Mouse (Mus musculus) liver, postnatal 0 days (tissue): Measurements from ENCODE around the gene Gabrb3. TPM values are rescaled to one million over a fixed set of nuclear protein-coding genes. Genes with fewer than 3 reads are reported as not detected.
"Not testable (repeated sequence)": the region's sequence is repeated elsewhere in the genome, so short reads cannot be mapped to it uniquely, and the experiment has no call there.

Source experiments
- ATAC-seq: fragments of 200-750 bp; cut with Nextera tagmentation; 2 replicates; pipeline ENCODE4 v1.8.0; 2017; ENCODE audit warnings: mild to moderate bottlenecking, moderate library complexity
- DNase-seq: peaks from one replicate; pipeline ENCODE4 v3.0.0-alpha.2; 2016
- H3K27ac ChIP-seq: fragments of 300-500 bp; sonication (generic); 2 replicates; pipeline ENCODE4 v1.5.1; 2014; ENCODE audit warnings: antibody characterized with exemption, moderate library complexity, mild to moderate bottlenecking, low read depth
- H3K27me3 ChIP-seq: fragments of 300-500 bp; sonication (generic); 2 replicates; pipeline ENCODE4 v1.6.1; 2014; ENCODE audit warnings: low read length, control low read depth, mixed read lengths; ENCODE audit not compliant: insufficient read depth
- H3K36me3 ChIP-seq: fragments of 300-500 bp; sonication (generic); replicated peaks from 2 replicates; pipeline ENCODE4 v1.6.1; 2014; ENCODE audit warnings: mild to moderate bottlenecking, control low read depth, low read length, moderate library complexity, mixed read lengths; ENCODE audit not compliant: insufficient read depth
- H3K4me1 ChIP-seq: fragments of 300-500 bp; sonication (generic); 2 replicates; pipeline ENCODE4 v1.6.1; 2014; ENCODE audit warnings: antibody characterized with exemption, mild to moderate bottlenecking, control low read depth; ENCODE audit not compliant: insufficient read depth
- H3K4me2 ChIP-seq: fragments of 300-500 bp; sonication (generic); 2 replicates; pipeline ENCODE4 v1.6.1; 2014; ENCODE audit warnings: low read depth, mild to moderate bottlenecking, low read length, moderate library complexity, mixed read lengths
- H3K4me3 ChIP-seq: fragments of 300-500 bp; sonication (generic); 2 replicates; pipeline ENCODE4 v1.5.1; 2014; ENCODE audit warnings: low read depth, low read length
- H3K9ac ChIP-seq: fragments of 300-500 bp; sonication (generic); replicated peaks from 2 replicates; pipeline ENCODE4 v1.6.1; 2014; ENCODE audit warnings: mild to moderate bottlenecking, moderate library complexity
- H3K9me3 ChIP-seq: fragments of 300-500 bp; sonication (generic); 2 replicates; pipeline ENCODE4 v1.6.1; 2016; ENCODE audit warnings: mild to moderate bottlenecking, control low read depth, low read length, mixed read lengths
- CTCF ChIP-seq: sonication (generic); IDR thresholded peaks from 2 replicates; pipeline ENCODE4 v1.5.1; 2016; ENCODE audit warnings: antibody characterized with exemption, low read depth
- EP300 ChIP-seq: IDR thresholded peaks from 2 replicates; pipeline ENCODE4 v1.6.1; 2016; ENCODE audit warnings: antibody characterized with exemption, low read depth, mild to moderate bottlenecking
- WGBS: fragments of 180-500 bp; shearing (Covaris S2); extraction: QIAGEN DNeasy Blood & Tissue Kit; methylation state at CpG from one replicate; pipeline ENCODE4 v1.1.7; 2014; ENCODE audit not compliant: insufficient replicate concordance; 5-methylcytosine and 5-hydroxymethylcytosine counted together
- polyA plus RNA-seq: library from polyadenylated mRNA; unstranded; fragments of >200 nt; fragmentation: Nextera tagmentation; extraction: Ambion mirVana; gene quantifications from 2 replicates; pipeline ENCODE4 v1.2.1, GENCODE M21; 2015

The Gabrb3 gene
- polyA plus RNA-seq, 1 experiment from 2014 or later = not detected

DNA sequence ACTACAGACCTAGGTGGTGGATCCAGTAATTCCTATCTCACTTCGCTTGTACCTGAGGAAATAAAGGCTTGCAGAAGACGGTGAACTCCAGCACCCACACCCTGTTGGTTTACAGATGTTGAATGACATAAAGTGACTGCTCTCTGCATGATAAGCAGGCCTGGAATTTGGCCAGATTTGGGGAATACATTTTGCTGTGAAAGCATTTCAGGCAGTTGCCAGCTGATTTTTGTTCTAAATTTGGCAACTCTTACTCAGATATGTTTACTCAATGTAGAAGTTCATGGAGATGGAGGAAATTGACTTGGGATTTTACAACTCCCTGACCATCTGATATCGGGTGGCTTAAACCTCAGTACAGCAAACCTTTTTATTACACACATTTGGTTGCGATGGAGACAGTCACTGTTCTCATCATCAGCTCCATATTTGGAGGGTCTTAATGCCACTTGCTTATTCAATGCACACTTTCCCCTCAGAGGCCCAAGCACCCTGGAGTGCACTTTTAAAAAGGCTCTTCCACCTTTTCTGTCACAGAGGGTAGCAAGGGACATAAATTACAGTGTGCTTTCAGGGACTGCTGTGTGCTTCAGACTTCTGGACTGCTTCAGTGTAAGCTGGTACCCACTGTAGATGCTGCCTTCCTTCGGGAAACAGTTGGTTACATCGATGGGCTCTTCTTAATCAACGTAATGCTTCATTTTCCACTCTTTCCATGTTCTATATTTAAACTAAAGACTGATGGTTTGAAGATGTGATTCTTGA lies 287.7 kb downstream of the Gabrb3 start:
- H3K4me3 ChIP-seq = no peak overlapping the region
- DNase-seq (no peak), ATAC-seq (no peak)
- no peaks in the 10 kb centered on the region for H3K36me3 ChIP-seq
- no peaks in the 10 kb centered on the region for H3K27me3 ChIP-seq
- no peaks in the 10 kb centered on the region for H3K4me1 ChIP-seq
- no peak overlapping the region for H3K9ac ChIP-seq
- H3K27ac ChIP-seq = no peak overlapping the region
- no peak overlapping the region for H3K4me2 ChIP-seq
- H3K9me3 ChIP-seq = no peaks in the 10 kb centered on the region
- TF ChIP-seq CTCF (no peak), EP300 (no peak)
- 73% methylated on average over 7 of the region's 7 CpGs for WGBS

GRCm38 (mm10) chr7:57711709-57712108 lies 292.2 kb downstream of the Gabrb3 start:
- H3K27me3 ChIP-seq = no peaks in the 10 kb centered on the region
- H3K4me1 ChIP-seq = no peaks in the 10 kb centered on the region
- H3K4me3 ChIP-seq = no peak overlapping the region
- ATAC-seq (no peak), DNase-seq (no peak)
- no peaks in the 10 kb centered on the region for H3K36me3 ChIP-seq
- H3K9ac ChIP-seq = no peak overlapping the region
- no peak for TF ChIP-seq EP300
- no peak for TF ChIP-seq CTCF
- H3K27ac ChIP-seq = no peak overlapping the region
- no peak overlapping the region for H3K4me2 ChIP-seq
- no peaks in the 10 kb centered on the region for H3K9me3 ChIP-seq

DNA sequence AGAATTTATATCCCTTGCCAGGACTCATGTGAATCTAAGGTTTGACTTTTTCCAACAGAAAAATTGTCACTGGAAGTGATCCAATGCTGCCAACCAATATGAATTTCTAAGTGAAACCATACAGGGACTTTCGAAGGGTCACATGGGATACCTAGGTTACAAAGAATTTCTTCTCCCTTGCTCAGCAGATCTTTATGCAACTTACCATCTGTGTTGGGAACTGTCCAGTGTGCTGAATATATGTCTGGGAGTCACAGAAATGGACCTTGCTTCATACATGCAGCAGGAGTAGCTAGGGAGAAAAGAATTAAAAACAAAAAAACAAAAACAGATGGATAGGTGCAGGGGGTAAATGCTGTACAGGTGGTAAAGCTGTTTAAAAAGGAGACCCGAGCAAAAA lies 327.3 kb downstream of the Gabrb3 start:
- no peak for TF ChIP-seq CTCF
- TF ChIP-seq EP300 = no peak
- H3K4me3 ChIP-seq = no peak overlapping the region
- no peaks in the 10 kb centered on the region for H3K36me3 ChIP-seq
- no peaks in the 10 kb centered on the region for H3K4me1 ChIP-seq
- H3K4me2 ChIP-seq = no peak overlapping the region
- H3K27ac ChIP-seq = no peak overlapping the region
- no peaks in the 10 kb centered on the region for H3K27me3 ChIP-seq
- 61% methylated on average over 2 of the region's 2 CpGs for WGBS
- no peaks in the 10 kb centered on the region for H3K9me3 ChIP-seq
- no peak for DNase-seq
- H3K9ac ChIP-seq = no peak overlapping the region
- no peak for ATAC-seq

- WGBS = 82% methylated on average over 5 of the region's 5 CpGs
- ATAC-seq (no peak), DNase-seq (no peak)
- Histone ChIP-seq H3K4me2 (no peak overlapping the region), H3K27me3 (no peaks in the 10 kb centered on the region), H3K4me1 (no peaks in the 10 kb centered on the region), H3K36me3 (no peaks in the 10 kb centered on the region), H3K27ac (no peak overlapping the region), H3K9ac (no peak overlapping the region), H3K4me3 (no peak overlapping the region), H3K9me3 (no peaks in the 10 kb centered on the region)
- TF ChIP-seq EP300 (no peak), CTCF (no peak)
These were observed 341.0 kb downstream of the Gabrb3 start for GRCm38 (mm10) chr7:57760466-57760865.

DNA sequence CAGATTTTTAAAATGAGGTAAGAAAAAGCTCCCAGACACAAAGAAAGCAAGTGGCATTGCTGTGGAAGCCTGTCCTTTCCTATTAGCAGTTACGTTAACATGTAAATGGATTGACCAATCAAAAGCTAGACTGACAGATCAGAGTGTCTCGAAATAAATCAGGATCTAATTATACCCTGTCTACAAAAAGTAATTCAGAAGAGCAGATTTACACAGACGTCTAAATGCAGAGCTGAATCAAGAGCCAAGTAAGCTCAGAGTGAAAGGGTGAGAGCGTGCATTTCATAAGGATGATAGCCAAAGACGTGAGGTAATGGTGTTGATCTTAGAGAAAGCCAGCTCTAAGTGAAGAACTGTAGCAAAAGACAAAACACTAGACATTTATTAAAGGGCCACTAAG lies 359.3 kb downstream of the Gabrb3 start:
- Histone ChIP-seq H3K4me2 (no peak overlapping the region), H3K4me3 (no peak overlapping the region), H3K27me3 (no peaks in the 10 kb centered on the region), H3K9ac (no peak overlapping the region), H3K27ac (no peak overlapping the region), H3K9me3 (no peaks in the 10 kb centered on the region), H3K4me1 (no peaks in the 10 kb centered on the region), H3K36me3 (no peaks in the 10 kb centered on the region)
- TF ChIP-seq CTCF (no peak), EP300 (no peak)
- 70% methylated on average over 5 of the region's 5 CpGs for WGBS
- no peak for ATAC-seq
- no peak for DNase-seq

DNA sequence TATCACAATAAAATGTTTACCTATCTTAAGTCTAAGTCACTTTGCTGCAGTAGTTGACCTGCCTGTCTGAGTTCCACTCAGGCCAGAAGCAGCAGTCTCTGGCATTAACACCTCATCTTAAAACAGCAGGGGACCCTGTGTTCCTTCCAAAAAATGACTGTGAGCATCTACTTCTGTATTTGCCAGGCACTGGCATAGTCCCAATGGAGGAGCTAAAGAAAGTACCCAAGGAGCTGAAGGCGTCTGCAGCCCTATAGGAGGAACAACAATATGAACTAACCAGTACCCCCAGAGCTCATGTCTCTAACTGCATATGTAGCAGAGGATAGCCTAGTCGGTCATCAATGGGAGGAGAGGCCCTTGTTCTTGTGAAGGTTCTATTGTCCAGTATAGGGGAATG lies 366.6 kb downstream of the Gabrb3 start:
- not testable (repeated sequence) for H3K9me3 ChIP-seq, ATAC-seq, H3K27ac ChIP-seq, H3K36me3 ChIP-seq, H3K9ac ChIP-seq, H3K4me3 ChIP-seq, H3K4me2 ChIP-seq, H3K27me3 ChIP-seq, DNase-seq, H3K4me1 ChIP-seq
- 47% methylated on average over 2 of the region's 2 CpGs for WGBS

DNA sequence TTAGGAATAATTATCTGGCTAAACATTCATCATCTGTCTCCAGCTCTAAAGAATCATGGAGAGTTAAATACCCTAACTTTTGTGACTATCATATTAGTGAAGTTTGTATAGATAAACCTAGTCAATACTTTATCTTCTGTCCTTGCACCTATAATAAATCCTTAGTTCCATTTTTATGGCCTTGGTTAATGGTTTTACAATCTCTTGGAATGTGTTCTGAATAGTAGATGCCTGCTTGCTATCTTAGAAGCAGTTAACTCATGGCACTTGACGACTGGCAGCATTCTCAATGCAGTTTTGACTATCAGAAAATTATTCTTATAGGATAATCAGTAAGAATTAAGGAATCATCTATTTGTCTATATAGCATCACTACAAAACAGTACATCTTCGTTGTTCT lies 368.0 kb downstream of the Gabrb3 start:
- H3K36me3 ChIP-seq = no peaks in the 10 kb centered on the region
- H3K4me2 ChIP-seq = no peak overlapping the region
- no peaks in the 10 kb centered on the region for H3K27me3 ChIP-seq
- H3K27ac ChIP-seq = no peak overlapping the region
- H3K4me1 ChIP-seq = no peaks in the 10 kb centered on the region
- TF ChIP-seq CTCF = no peak
- TF ChIP-seq EP300 = no peak
- WGBS = 33% methylated on average over 2 of the region's 2 CpGs
- H3K9ac ChIP-seq = no peak overlapping the region
- ATAC-seq (no peak), DNase-seq (no peak)
- no peak overlapping the region for H3K4me3 ChIP-seq
- H3K9me3 ChIP-seq = no peaks in the 10 kb centered on the region
